ENCODE assay signal across 28 mouse cellular contexts in the genomic region with DNA sequence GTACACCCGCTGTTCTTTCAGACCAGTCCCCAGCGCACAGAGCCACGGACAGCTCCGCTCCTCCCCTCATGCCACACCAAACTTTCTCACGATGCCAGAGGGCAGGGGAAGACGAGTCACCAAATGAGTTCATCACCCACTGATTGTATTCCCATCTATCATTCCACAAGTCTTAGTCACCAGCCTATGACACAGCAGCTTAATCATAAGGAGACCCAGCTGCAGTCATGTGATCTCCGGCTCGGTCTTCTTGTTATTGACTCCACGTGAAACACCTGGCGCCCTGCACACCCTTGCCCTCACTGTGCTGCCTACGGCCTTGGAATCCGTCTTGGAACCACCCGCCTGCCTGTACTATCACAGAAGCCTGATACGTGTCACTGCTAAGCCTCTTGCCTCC. TPM values are rescaled to one million over a fixed set of nuclear protein-coding genes. Genes with fewer than 3 reads are reported as not detected.
DNase-seq lines count a peak whose midpoint lies in the region; ATAC-seq and TF ChIP-seq lines count a peak whose summit lies in the region.
"Had no signal": no experiment of that assay in that cellular context is flagged by ENCODE, and none has a peak within 500 bp of the region (broad histone marks: within the 10 kb centered on the region; RNA-seq: fewer than 3 reads in every experiment).

No protein-coding gene starts in this region.

- H3K4me2 ChIP-seq in stomach, embryonic 16.5 days (ENCODE audit: low read depth, low read length), result no peak overlapping the region
- H3K4me2 ChIP-seq: embryonic facial prominence, embryonic 12.5 days; heart, embryonic 11.5 days had no signal

- H3K4me3 ChIP-seq in ES-E14 (ENCODE audit: insufficient read depth in 1 of 2, low read depth in 1 of 2, low read length in 2 of 2, poor library complexity in 1 of 2, severe bottlenecking in 1 of 2), result no peak overlapping the region
- H3K4me3 ChIP-seq in stomach, embryonic 16.5 days (replicated peaks; ENCODE audit: low read length), result no peak overlapping the region
- H3K4me3 ChIP-seq: embryonic facial prominence, embryonic 12.5 days; hindbrain, embryonic 10.5 days; midbrain, embryonic 10.5 days had no signal

- in situ Hi-C loops in ES-E14 (cut with MboI; ENCODE audit: low sequenced_read_pairs in 2 of 2, unreplicated experiment in 2 of 2), result no loop called here

- H3K9me3 ChIP-seq in ES-E14 (ENCODE audit: control insufficient read depth, insufficient read depth, low read depth, low read length), result no peaks in the 10 kb centered on the region
- H3K9me3 ChIP-seq in stomach, embryonic 16.5 days (replicated peaks; ENCODE audit: control insufficient read depth, low read length), result no peaks in the 10 kb centered on the region
- H3K9me3 ChIP-seq: embryonic facial prominence, embryonic 12.5 days; midbrain, embryonic 10.5 days had no signal

- 68% methylated on average over 14 of the region's 14 CpGs for WGBS in stomach, embryonic 16.5 days

- 0 out of 2 replicates have a peak, but pooled peaks have one; percentile 34 for ATAC-seq in stomach, embryonic 16.5 days (ENCODE audit: insufficient read depth, low FRiP score)
- ATAC-seq: hindbrain, embryonic 16.5 days had no signal

- H3K27ac ChIP-seq in ES-E14 (ENCODE audit: insufficient read depth, low read depth, low read length, poor library complexity, severe bottlenecking), result no peak overlapping the region; the same call in 1 of the 2 replicates
- H3K27ac ChIP-seq in stomach, embryonic 16.5 days (ENCODE audit: low read length), result no peak overlapping the region
- H3K27ac ChIP-seq: embryonic facial prominence, embryonic 12.5 days; hindbrain, embryonic 10.5 days; kidney, postnatal 0 days; midbrain, embryonic 10.5 days had no signal

- H3K36me3 ChIP-seq in ES-E14 (ENCODE audit: control insufficient read depth, insufficient read depth, low read length, poor library complexity, severe bottlenecking), result peaks cover 7% of the 10 kb centered on the region; the same call in 1 of the 2 replicates
- H3K36me3 ChIP-seq in stomach, embryonic 16.5 days (ENCODE audit: control insufficient read depth, insufficient read depth, low read length), result peaks cover 16% of the 10 kb centered on the region

- no peaks in the 10 kb centered on the region for H3K27me3 ChIP-seq in stomach, embryonic 16.5 days (ENCODE audit: control insufficient read depth, insufficient read depth, low read length)
- H3K27me3 ChIP-seq: embryonic facial prominence, embryonic 12.5 days had no signal

- peak; percentile 51 for DNase-seq in 416B (ENCODE audit: low read depth)
- no peak for DNase-seq in ES-E14 (ENCODE audit: low read depth, low spot score)
- peak; percentile 52 for DNase-seq in brain, adult 2 months (ENCODE audit: low read depth, low spot score)
- no peak for DNase-seq in gastrocnemius, postnatal 4 days (ENCODE audit: low spot score in 2 of 2)
- DNase-seq in heart, adult 8-10 months (ENCODE audit: low spot score), result no peak
- no peak for DNase-seq in cerebellum, adult 9-10 months
- DNase-seq: cerebellum, adult 18-20 months; cerebellum, postnatal 25 days; gastrocnemius, postnatal 36 days; heart, postnatal 10 days; kidney, adult 11 months; lung, adult 18-20 months; lung, postnatal 10 days; thymus, postnatal 4 days had no signal

- H3K9ac ChIP-seq in ES-E14 (ENCODE audit: insufficient read depth, low read depth, low read length, poor library complexity, severe bottlenecking), result peak overlapping the region; percentile 33; the same call in 1 of the 2 replicates
- no peak overlapping the region for H3K9ac ChIP-seq in stomach, embryonic 16.5 days (ENCODE audit: low read length)
- H3K9ac ChIP-seq: embryonic facial prominence, embryonic 12.5 days had no signal

- peaks cover 9 to 44% of the 10 kb centered on the region in 2 experiments for H3K4me1 ChIP-seq in ES-E14 (ENCODE audit: control insufficient read depth in 2 of 2, insufficient read depth in 2 of 2, low read length in 2 of 2, poor library complexity in 1 of 2)
- peaks cover under 1% of the 10 kb centered on the region; the same call in 1 of the 2 replicates for H3K4me1 ChIP-seq in stomach, embryonic 16.5 days (ENCODE audit: control insufficient read depth, insufficient read depth, low read length)
- H3K4me1 ChIP-seq: embryonic facial prominence, embryonic 12.5 days had no signal

TF ChIP-seq in ES-E14, 5 proteins besides CTCF, POLR2A, EP300 and RAD21:
- TF ChIP-seq ZC3H11A (IDR thresholded peaks at IDR 0.05; ENCODE audit: borderline replicate concordance, low read depth, low read length) (no peak), CHD2 (IDR thresholded peaks at IDR 0.05; ENCODE audit: low read depth, low read length) (no peak), ZNF384 (IDR thresholded peaks at IDR 0.05; ENCODE audit: low read depth, low read length) (no peak), MAFK (IDR thresholded peaks at IDR 0.05; ENCODE audit: insufficient read depth, low read depth, low read length) (no peak), HCFC1 (IDR thresholded peaks at IDR 0.05; ENCODE audit: borderline replicate concordance, insufficient read depth, low read length) (no peak)

RNA-seq across cellular contexts. Expression of a gene that starts 28.7 kb away (rescaled TPM):
- total RNA-seq in ES-E14 (2012; rRNA removed), result 11.8 and 13.4 TPM in 2 replicates
- 8.7 and 11.9 TPM in 2 replicates for polyA plus RNA-seq in stomach, embryonic 16.5 days (2015; fragmentation: Nextera tagmentation; extraction: Ambion mirVana)
- 10 to 100 TPM; 20.2 to 21.1 TPM for total RNA-seq in gastrocnemius, postnatal 4 days (2021)
- total RNA-seq in heart, adult 8-10 months (2022), result 10 to 100 TPM; 12.3 to 16.8 (median 13.4) TPM

RNA-seq across cellular contexts. Expression of a gene that starts 38.5 kb away (rescaled TPM):
- 0.16 and 0.18 TPM in 2 replicates for total RNA-seq in ES-E14 (2012; rRNA removed)
- polyA plus RNA-seq in stomach, embryonic 16.5 days (2015; fragmentation: Nextera tagmentation; extraction: Ambion mirVana), result 2.4 and 3.1 TPM in 2 replicates
- not detected for total RNA-seq in gastrocnemius, postnatal 4 days (2021)
- not detected for total RNA-seq in heart, adult 8-10 months (2022)
- total RNA-seq: gastrocnemius, postnatal 36 days; heart, postnatal 10 days; layer of hippocampus, postnatal 10 days; left cerebral cortex, postnatal 10 days; liver, adult 2 months; MEL; neutrophil, adult 5-6 weeks had no signal
- polyA plus RNA-seq: embryonic facial prominence, embryonic 12.5 days; forebrain, embryonic 11.5 days; heart, embryonic 11.5 days; hindbrain, embryonic 10.5 days; hindbrain, embryonic 16.5 days; limb, embryonic 11.5 days; liver, adult 2 months; midbrain, embryonic 10.5 days had no signal

RNA-seq across cellular contexts. Expression of a gene that starts 56.4 kb away (rescaled TPM):
- total RNA-seq in ES-E14 (2012; rRNA removed), result 150 TPM in 2 replicates
- polyA plus RNA-seq in stomach, embryonic 16.5 days (2015; fragmentation: Nextera tagmentation; extraction: Ambion mirVana), result 145 and 159 TPM in 2 replicates
- 10 to 100 TPM; 70.4 to 84.2 TPM for total RNA-seq in gastrocnemius, postnatal 4 days (2021)
- 10 to 100 TPM; 21.9 to 30.3 (median 23.7) TPM for total RNA-seq in heart, adult 8-10 months (2022)

Comparison
In these comparisons a context has a peak if more than half of its experiments do, and no peak if none do; other contexts are left out.
1. DNase-seq: peak in 416B (single experiment) and brain, adult 2 months (single experiment); none in ES-E14 (single experiment), gastrocnemius, postnatal 4 days (0 of 2), heart, adult 8-10 months (single experiment) and cerebellum, adult 9-10 months (single experiment).